Mouse (Mus musculus) heart, postnatal 0 days (tissue): Measurements from ENCODE around the gene Cstf2.

Experiments used
- CTCF ChIP-seq: IDR thresholded peaks from 2 replicates; pipeline ENCODE4 v1.5.1; 2016; ENCODE audit warnings: antibody characterized with exemption, control low read depth, low read depth
- EP300 ChIP-seq: IDR thresholded peaks from 2 replicates; pipeline ENCODE4 v1.6.1; 2016; ENCODE audit warnings: antibody characterized with exemption, low read depth

GRCm38 (mm10) chrX:134102641-134103040 lies 43.7 kb downstream of the Cstf2 start:
- no peak for TF ChIP-seq CTCF
- no peak for TF ChIP-seq EP300
